Comparison of ENCODE assay signal across 7 mouse cellular contexts in genomic region chr14:55092011-55092577, GRCm38 (mm10). TPM values are rescaled to one million over a fixed set of nuclear protein-coding genes. Genes with fewer than 3 reads are reported as not detected.
DNase-seq lines count a peak whose midpoint lies in the region; ATAC-seq lines count a peak whose summit lies in the region.

Zfhx2 (minus strand) TSS chr14:55092324.

- peak; percentile 88 for ATAC-seq in intestine, embryonic 15.5 days

- H3K4me1 ChIP-seq in intestine, embryonic 15.5 days (replicated peaks): peaks cover 27% of the 10 kb centered on the region
- peaks cover 75% of the 10 kb centered on the region for H3K4me1 ChIP-seq in midbrain, embryonic 10.5 days

- intact Hi-C loops in left cerebral cortex, postnatal 25 days (cut with DNase I): loop anchor here (2.0 to 5.0 kb wide), 3 partner anchors 37 to 200 kb away; partner anchors contain the start of genes Pabpn1 and Slc22a17

- peak within 1 kb of the TSS; percentile 38 for H3K27ac ChIP-seq in intestine, embryonic 15.5 days
- H3K27ac ChIP-seq in midbrain, embryonic 10.5 days (replicated peaks): peak within 1 kb of the TSS; percentile 92

- no peaks in the 10 kb centered on the region for H3K27me3 ChIP-seq in intestine, embryonic 15.5 days (replicated peaks)
- H3K27me3 ChIP-seq in midbrain, embryonic 10.5 days (ENCODE audit: low read depth, poor library complexity, severe bottlenecking): no peaks in the 10 kb centered on the region; the same call in 1 of the 2 replicates

- H3K9me3 ChIP-seq in intestine, embryonic 15.5 days: no peaks in the 10 kb centered on the region
- H3K9me3 ChIP-seq in midbrain, embryonic 10.5 days (replicated peaks): no peaks in the 10 kb centered on the region

- DNase-seq in adrenal gland, adult (ENCODE audit: inconsistent age in 2 of 2, low spot score in 1 of 2): peak; percentile 95 to 98
- DNase-seq in embryo, embryonic 10.5 days (ENCODE audit: low spot score): peak; percentile 97
- DNase-seq in gastrocnemius, postnatal 25 days: peak; percentile 91
- peak; percentile 95 to 98 for DNase-seq in left cerebral cortex, postnatal 25 days (ENCODE audit: low spot score in 2 of 2)
- DNase-seq in midbrain, embryonic 10.5 days (ENCODE audit: low spot score): peak; percentile 96
- DNase-seq in right cerebral cortex, postnatal 4 days: peak; percentile 89

- peak within 1 kb of the TSS; percentile 48 for H3K4me3 ChIP-seq in intestine, embryonic 15.5 days (replicated peaks)
- H3K4me3 ChIP-seq in midbrain, embryonic 10.5 days: peak within 1 kb of the TSS; percentile 72

- H3K9ac ChIP-seq in intestine, embryonic 15.5 days: peak within 1 kb of the TSS; percentile 57

- H3K36me3 ChIP-seq in intestine, embryonic 15.5 days: no peaks in the 10 kb centered on the region
- peaks cover under 1% of the 10 kb centered on the region for H3K36me3 ChIP-seq in midbrain, embryonic 10.5 days

- under 1% methylated on average over 34 of the region's 34 CpGs for WGBS in intestine, embryonic 15.5 days
- WGBS in midbrain, embryonic 10.5 days: under 1% methylated on average over 34 of the region's 34 CpGs

- peak within 1 kb of the TSS; percentile 84 for H3K4me2 ChIP-seq in intestine, embryonic 15.5 days (replicated peaks)

RNA-seq across cellular contexts. Expression of gene Zfhx2, which starts in this region (rescaled TPM):
- 1 to 10 TPM; 3.5 to 3.7 TPM for total RNA-seq in gastrocnemius, postnatal 25 days (2021)
- polyA plus RNA-seq in intestine, embryonic 15.5 days (2015; fragmentation: Nextera tagmentation; extraction: Ambion mirVana): 3.8 and 4.4 TPM in 2 replicates
- total RNA-seq in left cerebral cortex, postnatal 25 days (2021): 10 to 100 TPM; 37.5 to 47.1 TPM
- polyA plus RNA-seq in midbrain, embryonic 10.5 days (2016; fragmentation: Nextera tagmentation; extraction: Ambion mirVana): 7.6 and 12.5 TPM in 2 replicates

Comparison
In these comparisons a context has a peak if more than half of its experiments do, and no peak if none do; other contexts are left out.
1. Peak in every context shown above with its lines: DNase-seq, ATAC-seq, H3K4me3 ChIP-seq and H3K27ac ChIP-seq.
2. RNA of gene Zfhx2 (total RNA-seq): 37.5 to 47.1 TPM in left cerebral cortex, postnatal 25 days; 3.5 to 3.7 TPM in gastrocnemius, postnatal 25 days; every median in the first group is over 4 times any median in the second.